Mouse (Mus musculus) intestine, embryonic 14.5 days (tissue): Measurements from ENCODE around the gene Ubxn1. TPM values are rescaled to one million over a fixed set of nuclear protein-coding genes. Genes with fewer than 3 reads are reported as not detected.

Experiments
- ATAC-seq: fragments of 200-750 bp; cut with Nextera tagmentation; replicated peaks from 2 replicates; pipeline ENCODE4 v1.8.0; 2017; ENCODE audit warnings: low read depth, moderate number of reproducible peaks, moderate TSS enrichment, moderate library complexity; ENCODE audit not compliant: low FRiP score, low TSS enrichment
- DNase-seq: peaks from one replicate; pipeline ENCODE4 v3.0.0-alpha.2; 2018; ENCODE audit warnings: low spot score
- H3K27ac ChIP-seq: fragments of 300-500 bp; sonication (generic); 2 replicates; pipeline ENCODE4 v1.5.1; 2014; ENCODE audit warnings: low read depth, mild to moderate bottlenecking, control low read depth
- H3K27me3 ChIP-seq: fragments of 300-500 bp; sonication (generic); replicated peaks from 2 replicates; pipeline ENCODE4 v1.6.1; 2014; ENCODE audit warnings: low read length, control low read depth; ENCODE audit not compliant: control insufficient read depth, insufficient read depth
- H3K36me3 ChIP-seq: fragments of 300-500 bp; sonication (generic); 2 replicates; pipeline ENCODE4 v1.6.1; 2014; ENCODE audit warnings: low read length, control low read depth; ENCODE audit not compliant: control insufficient read depth, insufficient read depth
- H3K4me1 ChIP-seq: fragments of 300-500 bp; sonication (generic); replicated peaks from 2 replicates; pipeline ENCODE4 v1.6.1; 2014; ENCODE audit warnings: low read length, control low read depth, mixed read lengths; ENCODE audit not compliant: control insufficient read depth, insufficient read depth
- H3K4me2 ChIP-seq: fragments of 300-500 bp; sonication (generic); 2 replicates; pipeline ENCODE4 v1.6.1; 2014; ENCODE audit warnings: low read length
- H3K4me3 ChIP-seq: fragments of 300-500 bp; sonication (generic); 2 replicates; pipeline ENCODE4 v1.5.1; 2014; ENCODE audit warnings: low read depth, low read length, control low read depth, mixed read lengths
- H3K9ac ChIP-seq: fragments of 300-500 bp; sonication (generic); 2 replicates; pipeline ENCODE4 v1.6.1; 2014; ENCODE audit warnings: mild to moderate bottlenecking, low read length
- H3K9me3 ChIP-seq: fragments of 300-500 bp; sonication (generic); 2 replicates; pipeline ENCODE4 v1.6.1; 2016; ENCODE audit warnings: low read length, control low read depth; ENCODE audit not compliant: control insufficient read depth
- WGBS: fragments of 180-500 bp; shearing (Covaris S2); extraction: QIAGEN DNeasy Blood & Tissue Kit; methylation state at CpG from one replicate; pipeline ENCODE4 v1.1.7; 2014; 5-methylcytosine and 5-hydroxymethylcytosine counted together
- polyA plus RNA-seq: library from polyadenylated mRNA; unstranded; fragments of >200 nt; fragmentation: Nextera tagmentation; extraction: Ambion mirVana; gene quantifications from 2 replicates; pipeline ENCODE4 v1.2.1, GENCODE M21; 2014

Ubxn1 gene
- polyA plus RNA-seq, 1 experiment from 2014 or later: 162 TPM

DNA sequence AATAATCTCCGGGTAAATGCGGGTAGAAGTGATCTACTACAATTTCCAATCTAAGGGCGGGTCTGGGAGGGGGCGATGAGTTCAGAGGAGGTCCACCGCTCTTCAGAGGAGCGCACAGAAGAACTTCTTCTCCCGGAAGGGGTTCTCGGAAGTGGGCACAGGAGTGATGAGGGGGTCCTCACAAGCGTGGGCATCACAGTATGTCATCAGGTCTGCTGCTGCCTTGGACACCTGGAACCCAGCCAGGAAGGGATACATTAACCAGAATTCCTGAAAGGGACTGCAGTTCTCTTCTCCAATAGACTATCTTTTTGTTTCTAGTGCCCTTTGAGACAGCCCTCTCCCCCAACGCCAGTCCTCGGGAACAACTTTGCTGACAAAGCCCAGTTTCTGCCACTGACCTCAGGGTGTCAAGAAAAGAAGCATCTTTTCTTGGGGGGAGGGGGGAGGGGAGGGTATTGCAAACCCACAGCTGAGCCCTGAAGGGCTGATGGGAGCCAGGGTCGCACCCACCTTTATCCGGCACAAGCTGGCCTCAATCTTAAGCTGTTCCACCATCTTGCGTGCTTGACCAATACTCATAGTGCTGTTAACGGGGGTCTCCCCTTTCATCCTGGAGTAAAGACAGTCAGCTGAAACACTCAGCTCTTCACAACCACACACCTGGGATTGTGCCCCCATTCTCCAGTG lies 33.1 kb upstream of the Ubxn1 start:
- WGBS: 21% methylated on average over 15 of the region's 15 CpGs
- no peaks in the 10 kb centered on the region for H3K9me3 ChIP-seq
- DNase-seq: no peak
- H3K9ac ChIP-seq: peak overlapping the region; percentile 75
- H3K36me3 ChIP-seq: peaks cover 23% of the 10 kb centered on the region
- H3K27ac ChIP-seq: peak overlapping the region; percentile 96
- H3K4me1 ChIP-seq: peaks cover 23% of the 10 kb centered on the region
- H3K4me3 ChIP-seq: peak overlapping the region; percentile 61
- peak overlapping the region; percentile 98 for H3K4me2 ChIP-seq
- ATAC-seq: 0 out of 2 replicates have a peak, but pooled peaks have one; percentile 25
- no peaks in the 10 kb centered on the region for H3K27me3 ChIP-seq

DNA sequence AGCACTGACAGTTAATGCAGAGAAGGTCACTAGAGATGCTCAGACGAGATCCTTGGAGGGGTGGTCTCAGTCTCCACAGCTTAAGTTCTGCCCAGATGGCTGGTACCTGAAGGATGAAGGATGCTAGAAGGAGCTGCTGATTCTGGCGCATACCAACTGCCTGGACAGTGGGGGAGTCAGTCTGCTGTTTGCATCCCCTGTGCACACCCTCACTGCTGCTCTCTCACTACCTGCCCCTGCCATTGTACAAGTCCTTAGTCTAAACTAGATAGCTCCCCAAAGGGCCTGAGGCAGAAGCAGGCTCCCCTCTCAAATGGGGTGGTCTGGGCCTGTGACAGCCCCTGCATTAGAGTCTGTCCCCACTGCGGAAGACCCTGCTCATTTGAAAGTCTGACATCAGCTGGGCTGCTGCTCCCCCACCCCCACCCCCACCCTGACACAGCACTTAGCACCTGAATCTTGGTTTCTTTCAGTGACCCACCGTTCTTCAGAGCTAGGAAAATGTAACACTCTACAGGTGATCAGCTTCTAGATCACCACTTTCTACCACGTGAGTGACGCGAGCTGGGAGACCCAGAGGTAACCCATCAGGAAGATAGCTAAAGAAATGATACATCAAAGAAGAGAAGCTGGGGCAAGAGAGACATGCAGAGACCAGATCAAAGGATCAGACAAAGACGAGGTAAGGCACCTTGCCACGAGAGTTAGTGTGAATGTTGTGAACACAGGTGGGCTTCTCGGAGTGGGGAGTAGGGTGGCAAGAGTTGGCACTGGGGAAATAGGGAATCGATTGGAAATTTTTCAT lies 32.0 kb upstream of the Ubxn1 start, which contains the start of gene Gng3:
Gng3 (minus strand) TSS at position 92 of the 805 bp plus-strand sequence.
- Histone ChIP-seq H3K4me3 (peak within 1 kb of the TSS; percentile 61), H3K36me3 (peaks cover 12% of the 10 kb centered on the region), H3K4me2 (peak within 1 kb of the TSS; percentile 98), H3K27me3 (no peaks in the 10 kb centered on the region), H3K4me1 (peaks cover 23% of the 10 kb centered on the region), H3K27ac (peak within 1 kb of the TSS; percentile 96), H3K9ac (peak within 1 kb of the TSS; percentile 75), H3K9me3 (no peaks in the 10 kb centered on the region)
- DNase-seq (no peak), ATAC-seq (no peak)
- 62% methylated on average over 11 of the region's 11 CpGs for WGBS

DNA sequence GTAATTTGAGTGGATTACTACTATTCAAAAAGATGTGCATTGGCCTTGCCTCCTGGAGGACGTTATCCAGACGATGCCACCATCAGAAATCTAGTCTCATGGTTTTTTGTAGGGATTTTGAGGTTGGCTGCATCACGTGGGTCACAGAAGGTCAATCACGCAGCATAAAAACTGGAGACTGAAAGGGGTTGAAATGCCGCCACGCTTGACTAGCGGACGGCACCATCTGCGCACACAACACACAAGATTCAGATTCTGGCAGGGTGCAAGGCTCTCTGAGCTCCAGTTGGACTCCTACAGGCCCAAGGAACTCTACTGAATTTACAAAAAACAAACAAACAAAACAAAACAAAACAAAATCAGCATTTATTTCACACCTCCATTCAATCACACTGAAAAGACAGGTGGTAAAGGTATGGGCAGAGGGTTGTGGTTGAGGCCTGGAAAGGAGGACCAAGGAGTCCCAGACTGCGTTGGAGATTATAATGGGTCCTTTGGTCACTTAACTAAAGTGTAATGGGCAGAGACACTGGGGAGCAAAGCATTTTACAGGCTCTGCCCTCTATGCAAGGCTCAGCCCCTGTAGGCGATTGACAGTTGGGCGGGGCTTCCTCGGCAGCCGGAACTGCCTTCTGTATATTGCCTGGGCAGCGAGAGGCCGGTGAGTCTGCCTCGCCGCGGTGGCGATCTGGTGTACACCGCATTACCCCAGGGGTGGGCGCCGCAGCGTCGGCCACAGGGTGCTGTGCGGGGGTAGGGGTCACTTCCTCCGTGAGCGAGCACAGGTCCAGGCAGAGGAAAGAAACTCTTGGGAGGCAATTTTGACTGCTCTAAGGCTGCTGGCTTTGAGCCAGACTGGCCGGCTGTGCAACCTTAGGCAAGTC lies 31.1 kb upstream of the Ubxn1 start:
- peak overlapping the region; percentile 60 for H3K4me2 ChIP-seq
- ATAC-seq: no peak; the same call in 1 of the 2 replicates
- H3K27me3 ChIP-seq: no peaks in the 10 kb centered on the region
- H3K9ac ChIP-seq: peak overlapping the region; percentile 50
- 24% methylated on average over 29 of the region's 29 CpGs for WGBS
- peak; percentile 78 for DNase-seq
- no peaks in the 10 kb centered on the region for H3K9me3 ChIP-seq
- peak overlapping the region; percentile 42 for H3K4me3 ChIP-seq
- peaks cover 5% of the 10 kb centered on the region for H3K36me3 ChIP-seq
- no peak overlapping the region for H3K27ac ChIP-seq
- peaks cover 23% of the 10 kb centered on the region for H3K4me1 ChIP-seq

DNA sequence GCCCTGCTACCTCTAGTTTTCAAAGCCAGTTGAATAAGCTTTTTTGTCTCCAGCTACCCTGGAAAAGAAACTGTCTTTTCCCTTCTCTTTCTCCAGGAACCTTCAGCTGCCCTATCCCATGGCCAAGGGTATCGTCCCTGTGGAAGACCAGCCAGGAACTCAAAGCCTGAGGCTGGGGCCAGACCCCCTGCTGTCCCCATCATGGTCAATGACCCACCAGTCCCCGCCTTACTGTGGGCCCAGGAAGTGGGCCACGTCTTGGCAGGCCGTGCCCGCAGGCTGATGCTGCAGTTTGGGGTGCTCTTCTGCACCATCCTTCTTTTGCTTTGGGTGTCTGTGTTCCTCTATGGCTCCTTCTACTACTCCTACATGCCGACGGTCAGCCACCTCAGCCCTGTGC lies 30.3 kb upstream of the Ubxn1 start:
- WGBS: 95% methylated on average over 7 of the region's 7 CpGs
- Histone ChIP-seq H3K4me1 (peaks cover 23% of the 10 kb centered on the region), H3K9me3 (no peaks in the 10 kb centered on the region), H3K27me3 (no peaks in the 10 kb centered on the region), H3K27ac (no peak overlapping the region), H3K9ac (no peak overlapping the region), H3K4me2 (peak overlapping the region; percentile 60), H3K4me3 (peak overlapping the region; percentile 42; the same call in 1 of the 2 replicates), H3K36me3 (peaks cover 8% of the 10 kb centered on the region)
- DNase-seq (no peak), ATAC-seq (no peak)

GRCm38 (mm10) chr19:8842961-8843360 lies 28.3 kb upstream of the Ubxn1 start:
- H3K36me3 ChIP-seq: peaks cover 22% of the 10 kb centered on the region
- WGBS: 86% methylated on average over 6 of the region's 6 CpGs

DNA sequence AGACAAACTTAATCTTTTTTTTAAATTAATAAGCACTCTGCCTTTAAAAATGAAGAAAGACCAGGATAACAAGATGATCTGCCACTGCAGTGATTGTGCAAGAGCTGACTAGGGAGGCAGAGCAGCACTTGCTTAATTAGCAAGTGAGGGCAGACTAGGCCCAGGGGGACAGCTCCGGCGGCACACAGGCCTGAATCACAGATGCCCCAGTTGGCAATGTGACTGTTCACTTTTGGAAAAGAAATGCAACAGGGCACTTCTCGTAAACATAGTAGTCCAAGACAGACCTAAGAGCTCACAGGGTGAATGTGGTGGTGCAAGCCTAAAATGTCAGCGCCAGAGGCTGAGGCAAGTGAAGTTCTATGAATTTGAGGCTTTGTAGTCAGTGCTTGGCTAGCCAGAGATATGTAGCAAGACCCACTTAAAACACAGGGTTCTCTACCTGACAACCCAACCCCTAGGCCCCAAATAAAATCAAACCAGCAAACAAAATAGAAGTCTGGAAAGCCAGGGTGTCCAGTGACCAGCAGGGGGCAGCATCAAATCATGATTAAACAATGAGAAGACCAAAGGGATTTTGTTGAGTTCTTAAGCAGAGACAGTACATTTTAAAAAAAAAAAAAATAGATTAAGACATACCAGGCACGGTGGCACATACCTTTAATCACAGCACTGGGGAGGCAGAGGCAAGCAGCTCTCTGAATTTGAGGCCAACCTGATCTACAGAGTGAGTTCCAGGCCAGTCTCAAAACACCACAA lies 26.7 kb upstream of the Ubxn1 start:
- Histone ChIP-seq H3K9me3 (no peaks in the 10 kb centered on the region), H3K4me2 (no peak overlapping the region), H3K4me1 (peaks cover 13% of the 10 kb centered on the region), H3K4me3 (no peak overlapping the region), H3K27ac (no peak overlapping the region), H3K27me3 (no peaks in the 10 kb centered on the region), H3K9ac (no peak overlapping the region), H3K36me3 (peaks cover 27% of the 10 kb centered on the region)
- ATAC-seq (no peak), DNase-seq (peak; percentile 91)
- 63% methylated on average over 5 of the region's 5 CpGs for WGBS

More at GRCm38 (mm10) chr19:8842961-8843360, 28.3 kb upstream of the Ubxn1 start:
- ATAC-seq: no peak
- peaks cover 23% of the 10 kb centered on the region for H3K4me1 ChIP-seq
- H3K4me3 ChIP-seq: no peak overlapping the region
- no peak overlapping the region for H3K4me2 ChIP-seq
- no peaks in the 10 kb centered on the region for H3K27me3 ChIP-seq
- no peak overlapping the region for H3K27ac ChIP-seq
- H3K9ac ChIP-seq: no peak overlapping the region
- no peak for DNase-seq
- H3K9me3 ChIP-seq: no peaks in the 10 kb centered on the region

DNA sequence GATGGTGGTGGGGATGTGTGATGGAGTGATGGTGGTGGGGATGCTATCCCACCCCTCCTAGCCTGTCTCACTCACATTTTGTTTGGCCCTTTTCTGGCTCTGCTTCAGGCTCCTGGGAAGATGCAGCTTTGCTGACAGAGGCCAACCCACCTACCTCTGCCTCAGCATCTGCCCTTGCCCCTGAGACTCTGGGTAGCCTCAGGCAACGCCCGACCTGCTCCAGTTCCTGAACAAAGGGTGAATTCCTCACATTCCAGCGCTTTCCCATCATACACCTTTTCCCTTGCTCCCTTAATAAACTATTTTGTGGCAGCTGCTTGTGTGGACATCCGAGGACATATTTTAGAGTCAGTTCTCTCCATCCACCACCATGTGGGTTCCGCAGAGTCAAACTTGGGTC lies 22.9 kb upstream of the Ubxn1 start:
- no peak overlapping the region for H3K9ac ChIP-seq
- peaks cover 22% of the 10 kb centered on the region for H3K36me3 ChIP-seq
- 65% methylated on average over 5 of the region's 5 CpGs for WGBS
- H3K9me3 ChIP-seq: no peaks in the 10 kb centered on the region
- no peak overlapping the region for H3K4me3 ChIP-seq
- ATAC-seq (no peak), DNase-seq (no peak)
- no peak overlapping the region for H3K4me2 ChIP-seq
- no peak overlapping the region for H3K27ac ChIP-seq
- no peaks in the 10 kb centered on the region for H3K27me3 ChIP-seq
- H3K4me1 ChIP-seq: peaks cover 7% of the 10 kb centered on the region; the same call in 1 of the 2 replicates
